Mouse (Mus musculus) midbrain, embryonic 11.5 days (tissue): ENCODE measurements around the gene Dppa4. TPM values are rescaled to one million over a fixed set of nuclear protein-coding genes. Genes with fewer than 3 reads are reported as not detected.

ENCODE experiments used
- ATAC-seq: fragments of 200-750 bp; cut with Nextera tagmentation; 2 replicates; pipeline ENCODE4 v1.8.0; 2017; ENCODE audit warnings: moderate TSS enrichment, moderate library complexity; ENCODE audit not compliant: low FRiP score
- DNase-seq: peaks from one replicate; pipeline ENCODE4 v3.0.0; 2015; ENCODE audit warnings: low spot score; ENCODE audit errors: missing footprints
- H3K27ac ChIP-seq: fragments of 300-500 bp; sonication (generic); 2 replicates; pipeline ENCODE4 v1.5.1; 2014; ENCODE audit warnings: low read depth, low read length
- H3K27me3 ChIP-seq: fragments of 300-500 bp; sonication (generic); 2 replicates; pipeline ENCODE4 v1.6.1; 2014; ENCODE audit warnings: mild to moderate bottlenecking, low read length, moderate library complexity, mixed read lengths; ENCODE audit not compliant: control insufficient read depth, insufficient read depth
- H3K36me3 ChIP-seq: fragments of 300-500 bp; sonication (generic); 2 replicates; pipeline ENCODE4 v1.6.1; 2014; ENCODE audit warnings: mild to moderate bottlenecking, low read length, moderate library complexity, mixed read lengths; ENCODE audit not compliant: control insufficient read depth, insufficient read depth
- H3K4me1 ChIP-seq: fragments of 300-500 bp; sonication (generic); 2 replicates; pipeline ENCODE4 v1.6.1; 2014; ENCODE audit warnings: low read length; ENCODE audit not compliant: control insufficient read depth, insufficient read depth
- H3K4me2 ChIP-seq: fragments of 300-500 bp; sonication (generic); 2 replicates; pipeline ENCODE4 v1.6.1; 2014; ENCODE audit warnings: mild to moderate bottlenecking, moderate library complexity
- H3K4me3 ChIP-seq: fragments of 300-500 bp; sonication (generic); 2 replicates; pipeline ENCODE4 v1.5.1; 2014; ENCODE audit warnings: low read depth, low read length
- H3K9ac ChIP-seq: fragments of 300-500 bp; sonication (generic); 2 replicates; pipeline ENCODE4 v1.6.1; 2014; ENCODE audit warnings: low read length
- H3K9me3 ChIP-seq: fragments of 300-500 bp; sonication (generic); 2 replicates; pipeline ENCODE4 v1.6.1; 2016; ENCODE audit warnings: low read length; ENCODE audit not compliant: control insufficient read depth
- WGBS: fragments of 180-500 bp; shearing (Covaris S2); extraction: QIAGEN DNeasy Blood & Tissue Kit; methylation state at CpG from one replicate; pipeline ENCODE4 v1.1.7; 2014; 5-methylcytosine and 5-hydroxymethylcytosine counted together
- polyA plus RNA-seq: library from polyadenylated mRNA; unstranded; fragments of >200 nt; fragmentation: Nextera tagmentation; extraction: Ambion mirVana; gene quantifications from 2 replicates; pipeline ENCODE4 v1.2.1, GENCODE M21; 2014

Gene Dppa4
- not detected in 2 replicates for polyA plus RNA-seq

- ATAC-seq (no peak), DNase-seq (no peak)
- 90% methylated on average over 4 of the region's 4 CpGs for WGBS
- H3K27me3 ChIP-seq: no peaks in the 10 kb centered on the region
- H3K4me2 ChIP-seq: no peak within 1 kb of the TSS
- no peaks in the 10 kb centered on the region for H3K36me3 ChIP-seq
- no peaks in the 10 kb centered on the region for H3K4me1 ChIP-seq
- H3K27ac ChIP-seq: no peak within 1 kb of the TSS
- H3K4me3 ChIP-seq: no peak within 1 kb of the TSS
- no peaks in the 10 kb centered on the region for H3K9me3 ChIP-seq
- no peak within 1 kb of the TSS for H3K9ac ChIP-seq
These were observed at the start of gene Dppa4 for GRCm38 (mm10) chr16:48283517-48283916. Dppa4 (plus strand) TSS chr16:48283733.

GRCm38 (mm10) chr16:48234999-48235398 is 48.5 kb upstream of the Dppa4 start:
- DNase-seq (no peak), ATAC-seq (no peak)
- Histone ChIP-seq H3K36me3 (no peaks in the 10 kb centered on the region), H3K4me1 (no peaks in the 10 kb centered on the region), H3K27me3 (no peaks in the 10 kb centered on the region), H3K9ac (no peak overlapping the region), H3K4me3 (no peak overlapping the region), H3K9me3 (no peaks in the 10 kb centered on the region), H3K27ac (no peak overlapping the region), H3K4me2 (no peak overlapping the region)
- 82% methylated on average over 1 of the region's 1 CpGs for WGBS

GRCm38 (mm10) chr16:48237676-48238075 is 45.9 kb upstream of the Dppa4 start:
- ATAC-seq: no peak
- Histone ChIP-seq H3K9me3 (no peaks in the 10 kb centered on the region), H3K36me3 (no peaks in the 10 kb centered on the region), H3K4me3 (no peak overlapping the region), H3K4me1 (no peaks in the 10 kb centered on the region), H3K9ac (no peak overlapping the region), H3K27ac (no peak overlapping the region), H3K4me2 (no peak overlapping the region), H3K27me3 (no peaks in the 10 kb centered on the region)
- DNase-seq: no peak
- 84% methylated on average over 7 of the region's 7 CpGs for whole genome bisulfite sequencing

GRCm38 (mm10) chr16:48247044-48247661 is 36.4 kb upstream of the Dppa4 start:
- no peak for DNase-seq
- H3K9me3 ChIP-seq: no peaks in the 10 kb centered on the region
- no peak overlapping the region for H3K9ac ChIP-seq
- WGBS: 78% methylated on average over 2 of the region's 2 CpGs
- H3K4me3 ChIP-seq: no peak overlapping the region
- H3K27me3 ChIP-seq: no peaks in the 10 kb centered on the region
- no peak overlapping the region for H3K27ac ChIP-seq
- no peaks in the 10 kb centered on the region for H3K36me3 ChIP-seq
- no peak overlapping the region for H3K4me2 ChIP-seq
- ATAC-seq: no peak
- no peaks in the 10 kb centered on the region for H3K4me1 ChIP-seq

- no peak for ATAC-seq
- no peak overlapping the region for H3K4me2 ChIP-seq
- H3K4me3 ChIP-seq: no peak overlapping the region
- H3K27me3 ChIP-seq: no peaks in the 10 kb centered on the region
- WGBS: 81% methylated on average over 4 of the region's 4 CpGs
- no peaks in the 10 kb centered on the region for H3K36me3 ChIP-seq
- H3K9ac ChIP-seq: no peak overlapping the region
- DNase-seq: no peak
- H3K9me3 ChIP-seq: no peaks in the 10 kb centered on the region
- no peak overlapping the region for H3K27ac ChIP-seq
- no peaks in the 10 kb centered on the region for H3K4me1 ChIP-seq
These were observed 30.7 kb upstream of the Dppa4 start for GRCm38 (mm10) chr16:48252824-48253223.

- H3K9me3 ChIP-seq: no peaks in the 10 kb centered on the region
- no peaks in the 10 kb centered on the region for H3K4me1 ChIP-seq
- H3K27ac ChIP-seq: no peak overlapping the region
- no peaks in the 10 kb centered on the region for H3K27me3 ChIP-seq
- H3K36me3 ChIP-seq: no peaks in the 10 kb centered on the region
- H3K4me2 ChIP-seq: no peak overlapping the region
- 87% methylated on average over 5 of the region's 5 CpGs for WGBS
- no peak overlapping the region for H3K4me3 ChIP-seq
- no peak overlapping the region for H3K9ac ChIP-seq
- no peak for DNase-seq
- ATAC-seq: no peak
These were observed 28.9 kb upstream of the Dppa4 start for GRCm38 (mm10) chr16:48254584-48254983.

GRCm38 (mm10) chr16:48259519-48259918 is 24.0 kb upstream of the Dppa4 start:
- Histone ChIP-seq H3K4me3 (no peak overlapping the region), H3K27me3 (no peaks in the 10 kb centered on the region), H3K36me3 (no peaks in the 10 kb centered on the region), H3K4me1 (no peaks in the 10 kb centered on the region), H3K9ac (no peak overlapping the region), H3K4me2 (no peak overlapping the region), H3K9me3 (no peaks in the 10 kb centered on the region), H3K27ac (no peak overlapping the region)
- no peak for DNase-seq
- ATAC-seq: no peak
- WGBS: 98% methylated on average over 4 of the region's 4 CpGs

GRCm38 (mm10) chr16:48262901-48263300 is 20.6 kb upstream of the Dppa4 start:
- 91% methylated on average over 1 of the region's 1 CpGs for WGBS
- no peaks in the 10 kb centered on the region for H3K36me3 ChIP-seq
- no peaks in the 10 kb centered on the region for H3K27me3 ChIP-seq
- H3K27ac ChIP-seq: no peak overlapping the region
- H3K4me2 ChIP-seq: no peak overlapping the region
- H3K9me3 ChIP-seq: no peaks in the 10 kb centered on the region
- H3K4me1 ChIP-seq: no peaks in the 10 kb centered on the region
- no peak overlapping the region for H3K9ac ChIP-seq
- no peak overlapping the region for H3K4me3 ChIP-seq
- DNase-seq (no peak), ATAC-seq (no peak)

- Histone ChIP-seq H3K9ac (no peak overlapping the region), H3K27me3 (no peaks in the 10 kb centered on the region), H3K4me3 (no peak overlapping the region), H3K9me3 (no peaks in the 10 kb centered on the region), H3K36me3 (no peaks in the 10 kb centered on the region), H3K4me1 (no peaks in the 10 kb centered on the region), H3K4me2 (no peak overlapping the region), H3K27ac (no peak overlapping the region)
- no peak for ATAC-seq
- no peak for DNase-seq
- 82% methylated on average over 4 of the region's 4 CpGs for WGBS
These were observed 17.7 kb upstream of the Dppa4 start for GRCm38 (mm10) chr16:48265856-48266255.
